Mouse (Mus musculus) 3134 (cell line): Measurements from ENCODE around the gene Xcl1.
"Not testable (repeated sequence)": the region's sequence is repeated elsewhere in the genome, so short reads cannot be mapped to it uniquely, and the experiment has no call there.

Experiments used
- DNase-seq: peaks from one replicate; pipeline ENCODE4 v3.0.0-alpha.2; 2011; ENCODE audit warnings: low spot score; ENCODE audit not compliant: insufficient read length; ENCODE audit errors: extremely low read depth

The Xcl1 gene

GRCm38 (mm10) chr1:164935477-164936044, at the start of gene Xcl1:
Gene Xcl1, minus strand, starts transcription at chr1:164935527.
- no peak for DNase-seq

- not testable (repeated sequence) for DNase-seq
Observed at GRCm38 (mm10) chr1:164984681-164985080, 49.4 kb upstream of the Xcl1 start.

- peak; percentile 46 for DNase-seq
Observed at GRCm38 (mm10) chr1:164977351-164977750, 42.0 kb upstream of the Xcl1 start.

GRCm38 (mm10) chr1:164975729-164976128, 40.4 kb upstream of the Xcl1 start:
- peak; percentile 53 for DNase-seq

GRCm38 (mm10) chr1:164975276-164975675, 39.9 kb upstream of the Xcl1 start:
- no peak for DNase-seq

- DNase-seq: no peak
Observed at GRCm38 (mm10) chr1:164973790-164974189, 38.5 kb upstream of the Xcl1 start.

GRCm38 (mm10) chr1:164973341-164973740, 38.0 kb upstream of the Xcl1 start:
- no peak for DNase-seq

GRCm38 (mm10) chr1:164972744-164973143, 37.4 kb upstream of the Xcl1 start:
- no peak for DNase-seq

GRCm38 (mm10) chr1:164966095-164966698, 30.9 kb upstream of the Xcl1 start:
- no peak for DNase-seq

- no peak for DNase-seq
Observed at GRCm38 (mm10) chr1:164960610-164961009, 25.3 kb upstream of the Xcl1 start.

- DNase-seq: no peak
Observed at GRCm38 (mm10) chr1:164959787-164960385, 24.6 kb upstream of the Xcl1 start.

GRCm38 (mm10) chr1:164959160-164959559, 23.8 kb upstream of the Xcl1 start:
- no peak for DNase-seq

GRCm38 (mm10) chr1:164957974-164958373, 22.6 kb upstream of the Xcl1 start:
- DNase-seq: no peak

- no peak for DNase-seq
Observed at GRCm38 (mm10) chr1:164956725-164957399, 21.5 kb upstream of the Xcl1 start.

GRCm38 (mm10) chr1:164955452-164956196, 20.3 kb upstream of the Xcl1 start:
- no peak for DNase-seq

GRCm38 (mm10) chr1:164953574-164953973, 18.2 kb upstream of the Xcl1 start:
- DNase-seq: no peak

- no peak for DNase-seq
Observed at GRCm38 (mm10) chr1:164936060-164936459, 733 bp upstream of the Xcl1 start.

GRCm38 (mm10) chr1:164933441-164934188, 1.7 kb downstream of the Xcl1 start:
- DNase-seq: no peak

- no peak for DNase-seq
Observed at GRCm38 (mm10) chr1:164931135-164931534, 4.2 kb downstream of the Xcl1 start.

GRCm38 (mm10) chr1:164930006-164930405, 5.3 kb downstream of the Xcl1 start:
- no peak for DNase-seq
